Mouse (Mus musculus): ENCODE data around the gene Pdk2.

The Pdk2 gene

GRCm38 (mm10) chr11:95004937-95005198 is 36.3 kb downstream of the Pdk2 start:
- intact Hi-C loops (cut with DNase I): no loop called here

- intact Hi-C loops (cut with DNase I): no loop called here
Measured at GRCm38 (mm10) chr11:95004136-95004936, 36.8 kb downstream of the Pdk2 start.

GRCm38 (mm10) chr11:95002705-95003104 is 38.4 kb downstream of the Pdk2 start:
- intact Hi-C loops (cut with DNase I): no loop called here

GRCm38 (mm10) chr11:95001584-95002347 is 39.4 kb downstream of the Pdk2 start:
- intact Hi-C loops (cut with DNase I): loop anchor here (2.0 kb wide), 1 partner anchor 23 kb away; no protein-coding TSS in a partner anchor

DNA sequence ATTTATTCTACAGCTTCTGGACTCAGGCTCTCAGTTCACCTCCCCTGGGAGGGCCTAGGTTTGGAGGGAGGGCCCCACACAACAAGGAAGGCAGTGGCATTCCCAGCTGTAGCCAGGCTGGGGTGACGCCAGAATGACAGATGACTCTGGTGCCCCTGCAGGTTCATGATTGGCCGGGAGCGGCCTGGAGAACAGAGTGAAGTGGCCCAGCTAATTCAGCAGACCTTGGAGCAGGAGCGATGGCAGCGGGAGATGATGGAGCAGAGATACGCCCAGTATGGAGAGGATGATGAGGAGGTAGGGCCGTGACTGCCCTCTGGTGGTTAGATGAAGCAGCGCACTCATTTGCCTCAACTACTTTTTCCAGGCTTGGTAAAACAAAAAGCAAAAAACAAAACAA is 40.1 kb downstream of the Pdk2 start:
- intact Hi-C loops (cut with DNase I): loop anchor here (2.0 kb wide), 1 partner anchor 22 kb away; no protein-coding TSS in a partner anchor

DNA sequence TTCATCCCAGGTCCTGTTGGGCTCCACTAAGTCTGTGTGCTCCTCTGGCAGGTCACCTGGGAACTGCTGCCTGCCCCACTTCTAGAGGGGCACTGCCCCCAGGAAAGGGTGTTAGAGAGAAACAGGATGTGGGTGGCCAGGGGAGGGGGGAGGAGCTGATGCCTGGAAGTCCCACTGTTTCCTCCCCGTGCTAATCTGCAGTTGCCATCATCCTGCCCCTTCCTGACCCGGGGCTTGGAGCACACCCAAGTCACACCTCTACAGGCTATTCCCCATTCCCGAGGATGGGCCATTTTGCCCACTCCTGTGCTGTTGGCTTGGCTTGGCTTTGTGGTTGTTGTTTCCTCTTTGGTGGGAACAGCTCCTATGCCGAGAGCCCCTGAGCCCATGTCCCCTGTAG is 40.6 kb downstream of the Pdk2 start:
- intact Hi-C loops (cut with DNase I): loop anchor here (2.0 kb wide), 1 partner anchor 22 kb away; no protein-coding TSS in a partner anchor

DNA sequence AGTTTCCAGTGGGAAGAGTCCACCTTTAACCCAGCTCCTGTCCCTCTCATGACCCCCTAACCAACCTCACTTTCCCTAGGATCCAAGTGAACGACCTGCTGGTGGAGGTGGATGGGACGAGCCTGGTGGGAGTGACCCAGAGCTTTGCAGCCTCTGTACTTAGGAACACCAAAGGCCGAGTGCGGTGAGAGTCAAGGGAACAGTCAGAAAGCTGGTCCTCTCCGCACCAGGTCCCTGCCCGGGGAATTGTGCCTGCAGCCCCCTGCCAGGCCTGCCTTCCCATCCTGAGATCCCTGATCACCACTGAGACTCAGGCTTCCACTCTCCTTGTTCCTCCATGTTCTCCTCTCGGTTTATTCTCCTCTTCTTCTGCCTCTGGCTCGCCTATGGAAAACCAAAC is 41.0 kb downstream of the Pdk2 start:
- intact Hi-C loops (cut with DNase I): loop anchor here (2.0 kb wide), 1 partner anchor 21 kb away; no protein-coding TSS in a partner anchor

- intact Hi-C loops (cut with DNase I): no loop called here
Measured at GRCm38 (mm10) chr11:94998041-94998531, 43.1 kb downstream of the Pdk2 start.

GRCm38 (mm10) chr11:94997596-94997995 is 43.6 kb downstream of the Pdk2 start:
- intact Hi-C loops (cut with DNase I): no loop called here

DNA sequence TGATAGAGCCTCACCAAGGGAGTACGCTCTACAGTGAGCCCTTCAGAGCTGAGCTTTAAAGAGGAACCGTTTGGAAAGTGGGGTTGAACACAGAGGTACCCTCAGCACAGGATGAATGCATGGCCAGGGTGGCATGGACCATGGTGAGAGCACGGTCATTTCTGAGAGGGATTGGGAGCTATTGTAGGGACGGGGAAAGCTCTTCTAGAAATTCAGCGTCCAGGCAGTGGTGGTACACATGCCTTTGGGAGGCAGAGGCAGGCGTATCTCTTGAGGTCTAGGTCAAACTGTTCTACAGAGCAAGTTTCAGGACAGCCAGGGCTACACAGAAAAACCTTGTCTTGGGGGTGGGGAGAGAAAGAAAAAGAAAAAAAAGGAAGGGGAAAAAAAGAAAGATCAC is 44.2 kb downstream of the Pdk2 start:
- intact Hi-C loops (cut with DNase I): no loop called here

DNA sequence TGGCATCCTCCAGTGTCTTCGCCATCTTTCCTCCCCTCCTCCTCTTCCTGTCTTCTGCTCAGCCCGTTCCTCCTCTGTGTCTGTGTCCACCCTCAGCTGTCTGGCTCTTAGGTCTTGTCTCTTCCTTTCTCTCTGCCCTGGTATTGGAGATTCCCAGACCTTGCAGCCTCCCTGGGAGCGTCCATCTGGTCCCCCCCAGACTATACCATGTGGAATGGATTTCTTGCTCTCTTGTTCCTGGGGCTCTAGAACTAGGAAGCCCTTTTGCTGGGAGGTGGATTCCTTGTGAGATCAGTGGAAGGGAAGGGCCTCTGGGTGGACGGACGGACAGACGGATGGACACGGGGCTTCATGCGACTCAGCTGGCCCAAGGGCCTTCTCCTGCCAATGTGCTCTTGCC is 45.1 kb downstream of the Pdk2 start:
- intact Hi-C loops (cut with DNase I): no loop called here

GRCm38 (mm10) chr11:94994947-94995772 is 46.0 kb downstream of the Pdk2 start:
- intact Hi-C loops (cut with DNase I): no loop called here

- intact Hi-C loops (cut with DNase I): no loop called here
Measured at GRCm38 (mm10) chr11:94994208-94994814, 46.8 kb downstream of the Pdk2 start.

GRCm38 (mm10) chr11:94992754-94993606 is 48.2 kb downstream of the Pdk2 start:
- intact Hi-C loops (cut with DNase I): no loop called here

DNA sequence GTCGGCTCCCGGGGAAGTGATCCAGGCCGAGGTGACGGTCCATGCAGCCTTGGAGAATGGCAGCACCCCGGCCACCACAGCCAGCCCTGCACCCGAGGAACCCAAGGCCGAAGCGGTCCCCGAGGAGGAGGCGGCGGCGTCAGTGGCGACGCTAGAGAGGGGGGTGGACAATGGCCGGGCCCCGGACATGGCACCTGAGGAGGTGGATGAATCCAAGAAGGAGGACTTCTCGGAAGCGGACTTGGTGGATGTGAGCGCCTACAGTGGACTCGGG is 48.7 kb downstream of the Pdk2 start:
- intact Hi-C loops (cut with DNase I): no loop called here

DNA sequence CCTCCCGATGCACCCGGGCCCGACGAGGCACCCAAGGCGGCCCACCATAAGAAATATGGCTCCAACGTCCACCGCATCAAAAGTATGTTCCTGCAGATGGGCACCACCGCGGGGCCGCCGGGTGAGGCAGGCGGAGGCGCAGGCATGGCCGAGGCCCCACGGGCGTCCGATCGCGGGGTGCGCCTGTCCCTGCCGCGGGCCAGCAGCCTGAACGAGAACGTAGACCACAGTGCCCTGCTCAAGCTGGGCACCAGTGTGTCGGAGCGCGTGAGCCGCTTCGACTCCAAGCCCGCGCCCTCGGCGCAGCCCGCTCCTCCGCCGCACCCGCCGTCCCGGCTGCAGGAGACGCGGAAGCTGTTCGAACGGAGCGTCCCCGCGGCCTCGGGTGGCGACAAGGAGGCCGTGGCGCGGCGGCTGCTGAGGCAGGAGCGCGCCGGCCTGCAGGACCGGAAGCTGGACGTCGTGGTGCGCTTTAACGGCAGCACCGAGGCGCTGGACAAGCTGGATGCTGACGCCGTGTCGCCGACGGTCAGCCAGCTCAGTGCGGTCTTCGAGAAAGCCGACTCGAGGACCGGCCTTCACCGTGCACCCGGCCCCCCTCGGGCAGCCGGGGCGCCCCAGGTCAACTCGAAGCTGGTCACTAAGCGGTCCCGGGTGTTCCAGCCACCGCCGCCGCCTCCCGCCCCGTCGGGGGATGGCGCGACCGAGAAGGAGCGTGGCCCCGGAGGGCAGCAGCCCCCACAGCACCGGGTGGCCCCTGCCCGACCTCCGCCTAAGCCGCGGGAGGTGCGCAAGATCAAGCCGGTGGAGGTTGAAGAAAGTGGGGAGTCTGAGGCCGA is 49.3 kb downstream of the Pdk2 start:
- intact Hi-C loops (cut with DNase I): no loop called here

GRCm38 (mm10) chr11:94990749-94991577 is 50.2 kb downstream of the Pdk2 start, which contains the start of gene Ppp1r9b:
Ppp1r9b (plus strand) TSS chr11:94991035.
- intact Hi-C loops (cut with DNase I): no loop called here

GRCm38 (mm10) chr11:94990102-94990748 is 50.9 kb downstream of the Pdk2 start:
- intact Hi-C loops (cut with DNase I): no loop called here

Measured in adrenal gland (tissue).